Mouse (Mus musculus) liver, adult 10 weeks (tissue): ENCODE results near the gene Ccser2. TPM values are rescaled to one million over a fixed set of nuclear protein-coding genes. Genes with fewer than 3 reads are reported as not detected.

ENCODE experiments used
- polyA plus RNA-seq: library from polyadenylated mRNA; stranded (reverse); fragments of 350-450 nt; fragmentation: Illumina TruSeq; extraction: RNeasy Lipid Tissue Mini Kit (QIAGEN cat#74804); gene quantifications from one replicate; pipeline ENCODE4 v1.2.3, GENCODE M21; 2014; ENCODE audit warnings: low read depth, low replicate concordance

Ccser2 gene
- 25.4 TPM for polyA plus RNA-seq

DNA sequence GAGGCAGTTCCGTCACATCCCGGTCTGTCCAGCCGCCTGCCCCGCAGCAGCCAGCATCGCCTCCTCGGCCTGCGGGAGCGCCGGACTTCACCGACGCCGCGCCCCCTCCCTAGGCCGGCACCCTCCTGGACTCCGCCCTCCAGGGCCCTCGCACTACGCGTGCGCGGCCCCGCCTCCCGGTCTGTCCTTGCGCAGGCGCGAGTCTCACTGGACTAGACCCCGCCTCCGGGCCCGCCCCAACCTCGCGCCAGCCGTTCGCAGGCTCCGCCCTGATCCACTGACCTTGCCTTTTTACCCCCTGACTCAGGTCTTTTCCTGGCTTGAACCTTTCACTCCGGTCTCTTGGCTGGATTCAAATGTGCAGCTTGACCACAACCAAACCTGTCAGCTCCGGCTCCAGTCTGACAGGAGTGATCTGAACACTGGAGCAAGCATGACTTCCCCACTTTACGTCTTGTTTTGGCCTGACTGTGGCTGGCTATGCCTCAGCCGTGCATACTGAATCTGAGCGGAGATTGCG lies at the start of gene Ccser2:
Ccser2 (minus strand) TSS at position 150 of the 520 bp plus-strand sequence.

Other genes starting within 250 kb of the Ccser2 start
- not detected for gene Rgr, start 80.2 kb upstream of the Ccser2 start, polyA plus RNA-seq
- 14.0 TPM for gene Lrit1, start 86.1 kb upstream of the Ccser2 start, polyA plus RNA-seq
- 5.6 TPM for gene Lrit2, start 99.2 kb upstream of the Ccser2 start, polyA plus RNA-seq
- gene Cdhr1, start 129.6 kb upstream of the Ccser2 start, polyA plus RNA-seq = not detected
- gene 2610528A11Rik, start 145.2 kb upstream of the Ccser2 start, polyA plus RNA-seq = not detected
- gene Ghitm, start 166.5 kb upstream of the Ccser2 start, polyA plus RNA-seq = 400 TPM